Mouse (Mus musculus): ENCODE results near the gene Bmp5.

Gene Bmp5

GRCm38 (mm10) chr9:75839450-75839849, 64.3 kb downstream of the Bmp5 start:
- no peak for DNase-seq (ENCODE audit: low read depth in 2 of 2, low spot score in 2 of 2)

- DNase-seq (ENCODE audit: low read depth in 2 of 2, low spot score in 2 of 2) = no peak
These were observed 65.7 kb downstream of the Bmp5 start for GRCm38 (mm10) chr9:75840841-75841240.

- DNase-seq (ENCODE audit: low read depth in 2 of 2, low spot score in 2 of 2) = no peak
These were observed 70.8 kb downstream of the Bmp5 start for GRCm38 (mm10) chr9:75846010-75846409.

GRCm38 (mm10) chr9:75850670-75851228, 75.6 kb downstream of the Bmp5 start:
- no peak for DNase-seq (ENCODE audit: low read depth in 2 of 2, low spot score in 2 of 2)

- no peak for DNase-seq (ENCODE audit: low read depth in 2 of 2, low spot score in 2 of 2)
These were observed 83.0 kb downstream of the Bmp5 start for GRCm38 (mm10) chr9:75858161-75858560.

- no peak for DNase-seq (ENCODE audit: low read depth in 2 of 2, low spot score in 2 of 2)
These were observed 83.8 kb downstream of the Bmp5 start for GRCm38 (mm10) chr9:75858939-75859338.

- no peak for DNase-seq (ENCODE audit: low read depth in 2 of 2, low spot score in 2 of 2)
These were observed 95.4 kb downstream of the Bmp5 start for GRCm38 (mm10) chr9:75870332-75871177.

GRCm38 (mm10) chr9:75876333-75876732, 101.2 kb downstream of the Bmp5 start:
- DNase-seq (ENCODE audit: low read depth in 2 of 2, low spot score in 2 of 2) = no peak

- no peak for DNase-seq (ENCODE audit: low read depth in 2 of 2, low spot score in 2 of 2)
These were observed 108.5 kb downstream of the Bmp5 start for GRCm38 (mm10) chr9:75883481-75884190.

- no peak for DNase-seq (ENCODE audit: low read depth in 2 of 2, low spot score in 2 of 2)
These were observed 111.8 kb downstream of the Bmp5 start for GRCm38 (mm10) chr9:75886801-75887544.

- no peak for DNase-seq (ENCODE audit: low read depth in 2 of 2, low spot score in 2 of 2)
These were observed 121.8 kb downstream of the Bmp5 start for GRCm38 (mm10) chr9:75896918-75897317.

GRCm38 (mm10) chr9:75898022-75898421, 122.9 kb downstream of the Bmp5 start:
- no peak for DNase-seq (ENCODE audit: low read depth in 2 of 2, low spot score in 2 of 2)

- no peak for DNase-seq (ENCODE audit: low read depth in 2 of 2, low spot score in 2 of 2)
These were observed 126.1 kb downstream of the Bmp5 start for GRCm38 (mm10) chr9:75901219-75901618.

GRCm38 (mm10) chr9:75905497-75905896, 130.3 kb downstream of the Bmp5 start:
- no peak for DNase-seq (ENCODE audit: low read depth in 2 of 2, low spot score in 2 of 2)

- no peak for DNase-seq (ENCODE audit: low read depth in 2 of 2, low spot score in 2 of 2)
These were observed 135.1 kb downstream of the Bmp5 start for GRCm38 (mm10) chr9:75910112-75910799.

- no peak for DNase-seq (ENCODE audit: low read depth in 2 of 2, low spot score in 2 of 2)
These were observed 136.4 kb downstream of the Bmp5 start for GRCm38 (mm10) chr9:75911542-75911941.

- no peak for DNase-seq (ENCODE audit: low read depth in 2 of 2, low spot score in 2 of 2)
These were observed 140.9 kb downstream of the Bmp5 start for GRCm38 (mm10) chr9:75916027-75916426.

- DNase-seq (ENCODE audit: low read depth in 2 of 2, low spot score in 2 of 2) = no peak
These were observed 152.2 kb downstream of the Bmp5 start for GRCm38 (mm10) chr9:75927196-75927880.

GRCm38 (mm10) chr9:75928068-75928467, 152.9 kb downstream of the Bmp5 start:
- DNase-seq (ENCODE audit: low read depth in 2 of 2, low spot score in 2 of 2) = no peak

GRCm38 (mm10) chr9:75944663-75945062, 169.5 kb downstream of the Bmp5 start:
- no peak for DNase-seq (ENCODE audit: low read depth in 2 of 2, low spot score in 2 of 2)
